Mouse (Mus musculus): ENCODE measurements around the gene Dhdh. TPM values are rescaled to one million over a fixed set of nuclear protein-coding genes. Genes with fewer than 3 reads are reported as not detected.

The Dhdh gene
- polyA plus RNA-seq, 1 experiment from 2014 or later: 3.4 TPM

GRCm38 (mm10) chr7:45435038-45435437, 53.6 kb downstream of the Dhdh start:
- Histone ChIP-seq H3K4me3 (peak overlapping the region; percentile 79), H3K4me2 (peak overlapping the region; percentile 99), H3K9me3 (no peaks in the 10 kb centered on the region), H3K27ac (replicated peaks) (peak overlapping the region; percentile 68), H3K9ac (peak overlapping the region; percentile 86), H3K4me1 (replicated peaks) (peaks cover 51% of the 10 kb centered on the region), H3K36me3 (peaks cover 27% of the 10 kb centered on the region), H3K27me3 (no peaks in the 10 kb centered on the region)
- peak; percentile 33 for ATAC-seq (ENCODE audit: low read depth)
- WGBS: 5% methylated on average over 16 of the region's 16 CpGs

GRCm38 (mm10) chr7:45434203-45435015, 54.2 kb downstream of the Dhdh start, which contains the start of gene Gys1:
Gene Gys1 (plus strand): TSS chr7:45434844.
- peak; percentile 97 for ATAC-seq (ENCODE audit: low read depth)
- H3K4me2 ChIP-seq: peak within 1 kb of the TSS; percentile 99
- H3K27me3 ChIP-seq: no peaks in the 10 kb centered on the region
- H3K4me1 ChIP-seq (replicated peaks): peaks cover 51% of the 10 kb centered on the region
- peak within 1 kb of the TSS; percentile 79 for H3K4me3 ChIP-seq
- peak within 1 kb of the TSS; percentile 90 for H3K27ac ChIP-seq (replicated peaks)
- peaks cover 29% of the 10 kb centered on the region for H3K36me3 ChIP-seq
- WGBS: under 1% methylated on average over 45 of the region's 45 CpGs
- peak within 1 kb of the TSS; percentile 88 for H3K9ac ChIP-seq
- H3K9me3 ChIP-seq: no peaks in the 10 kb centered on the region

GRCm38 (mm10) chr7:45433835-45434202, 54.8 kb downstream of the Dhdh start:
- peak; percentile 2 for ATAC-seq (ENCODE audit: low read depth)
- H3K27me3 ChIP-seq: no peaks in the 10 kb centered on the region
- H3K4me1 ChIP-seq (replicated peaks): peaks cover 51% of the 10 kb centered on the region
- 2% methylated on average over 7 of the region's 7 CpGs for WGBS
- H3K4me3 ChIP-seq: peak overlapping the region; percentile 79
- peaks cover 34% of the 10 kb centered on the region for H3K36me3 ChIP-seq
- H3K27ac ChIP-seq (replicated peaks): peak overlapping the region; percentile 90
- peak overlapping the region; percentile 88 for H3K9ac ChIP-seq
- H3K9me3 ChIP-seq: no peaks in the 10 kb centered on the region
- H3K4me2 ChIP-seq: peak overlapping the region; percentile 99

- Histone ChIP-seq H3K27ac (replicated peaks) (no peak overlapping the region), H3K9me3 (no peaks in the 10 kb centered on the region), H3K27me3 (peaks cover 7% of the 10 kb centered on the region), H3K4me1 (replicated peaks) (no peaks in the 10 kb centered on the region), H3K9ac (no peak overlapping the region), H3K4me3 (no peak overlapping the region), H3K4me2 (no peak overlapping the region), H3K36me3 (peaks cover 99% of the 10 kb centered on the region)
- ATAC-seq (ENCODE audit: low read depth): no peak
- 94% methylated on average over 8 of the region's 8 CpGs for WGBS
Observed at GRCm38 (mm10) chr7:45426556-45426955, 62.0 kb downstream of the Dhdh start.

- Histone ChIP-seq H3K9me3 (no peaks in the 10 kb centered on the region), H3K4me3 (no peak overlapping the region), H3K27ac (replicated peaks) (no peak overlapping the region), H3K36me3 (peaks cover 58% of the 10 kb centered on the region), H3K4me2 (no peak overlapping the region), H3K9ac (no peak overlapping the region), H3K4me1 (replicated peaks) (no peaks in the 10 kb centered on the region), H3K27me3 (peaks cover 60% of the 10 kb centered on the region)
- 89% methylated on average over 14 of the region's 14 CpGs for WGBS
- ATAC-seq (ENCODE audit: low read depth): no peak
Observed at GRCm38 (mm10) chr7:45421194-45421593, 67.4 kb downstream of the Dhdh start.

Small RNA genes lying within 50 kb of the gene (microRNA-seq; reads per million reads assigned to microRNA genes)
- gene Gm22133: not detected

Other genes starting within 250 kb of the Dhdh start
- 1.5 and 1.8 TPM in 2 replicates for gene Cd37, start 249.7 kb downstream of the Dhdh start, polyA plus RNA-seq (2015; fragmentation: Nextera tagmentation; extraction: Ambion mirVana)
- 0.18 and 0.27 TPM in 2 replicates for gene Slc6a16, start 247.7 kb downstream of the Dhdh start, polyA plus RNA-seq (2015; fragmentation: Nextera tagmentation; extraction: Ambion mirVana)
- gene Slc6a21, start 211.3 kb downstream of the Dhdh start, polyA plus RNA-seq (2015; fragmentation: Nextera tagmentation; extraction: Ambion mirVana): not detected in 2 replicates
- gene Trpm4, start 155.0 kb downstream of the Dhdh start, polyA plus RNA-seq (2015; fragmentation: Nextera tagmentation; extraction: Ambion mirVana): 7.1 and 7.2 TPM in 2 replicates
- 0.55 and 0.74 TPM in 2 replicates for gene Hrc, start 153.5 kb downstream of the Dhdh start, polyA plus RNA-seq (2015; fragmentation: Nextera tagmentation; extraction: Ambion mirVana)
- 18.4 and 20.3 TPM in 2 replicates for gene Ppfia3, start 121.8 kb downstream of the Dhdh start, polyA plus RNA-seq (2015; fragmentation: Nextera tagmentation; extraction: Ambion mirVana)
- 11.1 and 11.6 TPM in 2 replicates for gene Lin7b, start 118.2 kb downstream of the Dhdh start, polyA plus RNA-seq (2015; fragmentation: Nextera tagmentation; extraction: Ambion mirVana)
- gene Snrnp70, start 93.1 kb downstream of the Dhdh start, polyA plus RNA-seq (2015; fragmentation: Nextera tagmentation; extraction: Ambion mirVana): 186 and 225 TPM in 2 replicates
- not detected in 2 replicates for gene Kcna7, start 83.2 kb downstream of the Dhdh start, polyA plus RNA-seq (2015; fragmentation: Nextera tagmentation; extraction: Ambion mirVana)
- not detected in 2 replicates for gene Ntf5, start 75.1 kb downstream of the Dhdh start, polyA plus RNA-seq (2015; fragmentation: Nextera tagmentation; extraction: Ambion mirVana)
- not detected in 2 replicates for gene Lhb, start 68.0 kb downstream of the Dhdh start, polyA plus RNA-seq (2015; fragmentation: Nextera tagmentation; extraction: Ambion mirVana)
- gene Gys1, start 54.0 kb downstream of the Dhdh start, polyA plus RNA-seq (2015; fragmentation: Nextera tagmentation; extraction: Ambion mirVana): 21.5 and 25.9 TPM in 2 replicates
- gene Ruvbl2, start 50.7 kb downstream of the Dhdh start, polyA plus RNA-seq (2015; fragmentation: Nextera tagmentation; extraction: Ambion mirVana): 89.7 and 111 TPM in 2 replicates
- 6,282 and 6,442 TPM in 2 replicates for gene Ftl1, start 28.9 kb downstream of the Dhdh start, polyA plus RNA-seq (2015; fragmentation: Nextera tagmentation; extraction: Ambion mirVana)
- gene Bax, start 21.9 kb downstream of the Dhdh start, polyA plus RNA-seq (2015; fragmentation: Nextera tagmentation; extraction: Ambion mirVana): 184 and 237 TPM in 2 replicates
- 0.13 and 0.29 TPM in 2 replicates for gene Tulp2, start 6.9 kb downstream of the Dhdh start, polyA plus RNA-seq (2015; fragmentation: Nextera tagmentation; extraction: Ambion mirVana)
- not detected in 2 replicates for gene Gm45808, start 2.0 kb downstream of the Dhdh start, polyA plus RNA-seq (2015; fragmentation: Nextera tagmentation; extraction: Ambion mirVana)
- gene Nucb1, start 21.6 kb upstream of the Dhdh start, polyA plus RNA-seq (2015; fragmentation: Nextera tagmentation; extraction: Ambion mirVana): 116 and 121 TPM in 2 replicates
- gene Ppp1r15a, start 37.5 kb upstream of the Dhdh start, polyA plus RNA-seq (2015; fragmentation: Nextera tagmentation; extraction: Ambion mirVana): 17.2 and 20.9 TPM in 2 replicates
- 4.1 and 7.9 TPM in 2 replicates for gene Plekha4, start 37.5 kb upstream of the Dhdh start, polyA plus RNA-seq (2015; fragmentation: Nextera tagmentation; extraction: Ambion mirVana)
- 0.52 and 1.7 TPM in 2 replicates for gene Hsd17b14, start 66.1 kb upstream of the Dhdh start, polyA plus RNA-seq (2015; fragmentation: Nextera tagmentation; extraction: Ambion mirVana)
- 24.0 and 24.1 TPM in 2 replicates for gene Bcat2, start 81.3 kb upstream of the Dhdh start, polyA plus RNA-seq (2015; fragmentation: Nextera tagmentation; extraction: Ambion mirVana)
- not detected in 2 replicates for gene Fgf21, start 126.7 kb upstream of the Dhdh start, polyA plus RNA-seq (2015; fragmentation: Nextera tagmentation; extraction: Ambion mirVana)
- gene Fut1, start 128.5 kb upstream of the Dhdh start, polyA plus RNA-seq (2015; fragmentation: Nextera tagmentation; extraction: Ambion mirVana): not detected in 2 replicates
- gene Izumo1, start 133.0 kb upstream of the Dhdh start, polyA plus RNA-seq (2015; fragmentation: Nextera tagmentation; extraction: Ambion mirVana): 0.10 TPM in 1 of 2 replicates, not detected in the other
- gene Rasip1, start 138.7 kb upstream of the Dhdh start, polyA plus RNA-seq (2015; fragmentation: Nextera tagmentation; extraction: Ambion mirVana): 13.1 TPM in 2 replicates
- 3.1 and 3.4 TPM in 2 replicates for gene Mamstr, start 151.2 kb upstream of the Dhdh start, polyA plus RNA-seq (2015; fragmentation: Nextera tagmentation; extraction: Ambion mirVana)
- 0.15 TPM in 1 of 2 replicates, not detected in the other for gene Fut2, start 177.6 kb upstream of the Dhdh start, polyA plus RNA-seq (2015; fragmentation: Nextera tagmentation; extraction: Ambion mirVana)
- gene Ntn5, start 195.2 kb upstream of the Dhdh start, polyA plus RNA-seq (2015; fragmentation: Nextera tagmentation; extraction: Ambion mirVana): 1.9 and 2.6 TPM in 2 replicates
- gene Sec1, start 205.6 kb upstream of the Dhdh start, polyA plus RNA-seq (2015; fragmentation: Nextera tagmentation; extraction: Ambion mirVana): 0.52 and 0.93 TPM in 2 replicates
- gene Car11, start 211.0 kb upstream of the Dhdh start, polyA plus RNA-seq (2015; fragmentation: Nextera tagmentation; extraction: Ambion mirVana): 44.5 and 46.0 TPM in 2 replicates
- 3.1 and 4.1 TPM in 2 replicates for gene Dbp, start 216.3 kb upstream of the Dhdh start, polyA plus RNA-seq (2015; fragmentation: Nextera tagmentation; extraction: Ambion mirVana)
- 570 and 614 TPM in 2 replicates for gene Rpl18, start 226.7 kb upstream of the Dhdh start, polyA plus RNA-seq (2015; fragmentation: Nextera tagmentation; extraction: Ambion mirVana)
- gene Sphk2, start 229.2 kb upstream of the Dhdh start, polyA plus RNA-seq (2015; fragmentation: Nextera tagmentation; extraction: Ambion mirVana): 25.1 and 26.3 TPM in 2 replicates
- gene Fam83e, start 232.4 kb upstream of the Dhdh start, polyA plus RNA-seq (2015; fragmentation: Nextera tagmentation; extraction: Ambion mirVana): 0.39 and 0.55 TPM in 2 replicates
- not detected in 2 replicates for gene Spaca4, start 237.0 kb upstream of the Dhdh start, polyA plus RNA-seq (2015; fragmentation: Nextera tagmentation; extraction: Ambion mirVana)